Mouse (Mus musculus) hindbrain, embryonic 16.5 days (tissue): ENCODE measurements around the gene Tmem44. TPM values are rescaled to one million over a fixed set of nuclear protein-coding genes. Genes with fewer than 3 reads are reported as not detected.

Experiments
- ATAC-seq: fragments of 200-750 bp; cut with Nextera tagmentation; 2 replicates; pipeline ENCODE4 v1.8.0; 2017; ENCODE audit warnings: moderate TSS enrichment, moderate library complexity
- H3K27ac ChIP-seq: fragments of 300-500 bp; sonication (generic); 2 replicates; pipeline ENCODE4 v1.5.1; 2014; ENCODE audit warnings: low read depth, mild to moderate bottlenecking, control low read depth, low read length, moderate library complexity
- H3K27me3 ChIP-seq: fragments of 300-500 bp; sonication (generic); replicated peaks from 2 replicates; pipeline ENCODE4 v1.6.1; 2014; ENCODE audit warnings: low read length; ENCODE audit not compliant: control insufficient read depth, insufficient read depth
- H3K36me3 ChIP-seq: fragments of 300-500 bp; sonication (generic); 2 replicates; pipeline ENCODE4 v1.6.1; 2014; ENCODE audit warnings: mild to moderate bottlenecking, low read length, moderate library complexity, mixed read lengths; ENCODE audit not compliant: control insufficient read depth, insufficient read depth
- H3K4me1 ChIP-seq: fragments of 300-500 bp; sonication (generic); 2 replicates; pipeline ENCODE4 v1.6.1; 2014; ENCODE audit warnings: low read depth, low read length; ENCODE audit not compliant: control insufficient read depth, insufficient read depth
- H3K4me2 ChIP-seq: fragments of 300-500 bp; sonication (generic); 2 replicates; pipeline ENCODE4 v1.6.1; 2014; ENCODE audit warnings: mild to moderate bottlenecking, low read length, control low read depth, moderate library complexity
- H3K4me3 ChIP-seq: fragments of 300-500 bp; sonication (generic); 2 replicates; pipeline ENCODE4 v1.5.1; 2014; ENCODE audit warnings: mild to moderate bottlenecking, low read length, control low read depth, moderate library complexity
- H3K9ac ChIP-seq: fragments of 300-500 bp; sonication (generic); 2 replicates; pipeline ENCODE4 v1.6.1; 2014; ENCODE audit warnings: low read depth, mild to moderate bottlenecking, control low read depth, low read length, moderate library complexity
- H3K9me3 ChIP-seq: fragments of 300-500 bp; sonication (generic); 2 replicates; pipeline ENCODE4 v1.6.1; 2014; ENCODE audit warnings: mild to moderate bottlenecking, low read length, moderate library complexity; ENCODE audit not compliant: control insufficient read depth
- WGBS: fragments of 180-500 bp; shearing (Covaris S2); extraction: QIAGEN DNeasy Blood & Tissue Kit; methylation state at CpG from one replicate; pipeline ENCODE4 v1.1.7; 2014; 5-methylcytosine and 5-hydroxymethylcytosine counted together
- polyA plus RNA-seq: library from polyadenylated mRNA; unstranded; fragments of >200 nt; fragmentation: Nextera tagmentation; extraction: Ambion mirVana; gene quantifications from 2 replicates; pipeline ENCODE4 v1.2.1, GENCODE M21; 2015

Gene Tmem44
- polyA plus RNA-seq, 1 experiment from 2014 or later: 67.5 TPM

DNA sequence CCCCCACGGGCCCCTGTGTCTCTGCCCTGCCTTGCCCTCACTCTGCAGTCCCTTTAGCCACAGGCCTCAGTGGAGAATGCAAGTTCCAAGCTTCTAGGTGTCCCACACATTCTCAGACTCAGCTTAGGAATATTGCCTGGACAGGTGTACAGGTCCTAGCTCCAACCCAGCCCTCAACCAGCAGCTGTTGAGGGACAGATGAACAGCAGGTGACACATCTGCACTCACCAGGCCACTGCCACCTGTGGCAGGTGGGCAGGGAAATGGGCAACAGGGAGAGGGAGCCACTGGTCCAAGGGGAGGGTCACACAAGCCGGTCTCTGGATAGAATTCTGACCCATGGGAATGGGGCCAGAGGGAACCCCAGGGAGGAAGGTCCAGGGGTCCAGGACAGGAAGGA, 22.8 kb downstream of the Tmem44 start:
- Histone ChIP-seq H3K36me3 (peaks cover 17% of the 10 kb centered on the region), H3K4me1 (no peaks in the 10 kb centered on the region; the same call in 1 of the 2 replicates), H3K27ac (no peak overlapping the region), H3K4me2 (no peak overlapping the region), H3K4me3 (no peak overlapping the region), H3K9ac (no peak overlapping the region), H3K9me3 (no peaks in the 10 kb centered on the region), H3K27me3 (no peaks in the 10 kb centered on the region)
- ATAC-seq: no peak
- 80% methylated on average over 2 of the region's 2 CpGs for WGBS

DNA sequence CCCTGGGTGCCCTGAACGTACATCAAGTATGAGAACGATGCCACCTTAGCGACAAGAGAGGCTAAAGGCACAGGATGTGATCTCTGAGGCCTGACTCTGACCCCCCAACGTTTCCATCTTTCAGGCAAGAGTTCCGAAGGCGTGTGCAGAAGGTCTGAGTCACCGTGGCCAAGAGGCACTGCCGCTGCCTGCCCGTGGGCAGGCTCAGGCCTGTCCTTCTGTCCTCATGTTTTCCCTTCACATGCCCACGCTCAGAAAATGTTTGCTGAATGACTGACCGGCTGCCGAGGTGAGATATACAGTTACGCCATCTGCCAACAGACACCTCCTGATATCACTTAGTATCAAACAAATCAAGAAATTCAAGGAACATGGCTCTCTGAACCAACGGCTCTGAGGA, 24.9 kb downstream of the Tmem44 start:
- Histone ChIP-seq H3K4me1 (no peaks in the 10 kb centered on the region), H3K9ac (no peak overlapping the region), H3K36me3 (peaks cover 24% of the 10 kb centered on the region), H3K4me2 (no peak overlapping the region), H3K27ac (no peak overlapping the region), H3K27me3 (no peaks in the 10 kb centered on the region), H3K4me3 (no peak overlapping the region), H3K9me3 (no peaks in the 10 kb centered on the region)
- no peak for ATAC-seq
- 88% methylated on average over 14 of the region's 14 CpGs for WGBS

DNA sequence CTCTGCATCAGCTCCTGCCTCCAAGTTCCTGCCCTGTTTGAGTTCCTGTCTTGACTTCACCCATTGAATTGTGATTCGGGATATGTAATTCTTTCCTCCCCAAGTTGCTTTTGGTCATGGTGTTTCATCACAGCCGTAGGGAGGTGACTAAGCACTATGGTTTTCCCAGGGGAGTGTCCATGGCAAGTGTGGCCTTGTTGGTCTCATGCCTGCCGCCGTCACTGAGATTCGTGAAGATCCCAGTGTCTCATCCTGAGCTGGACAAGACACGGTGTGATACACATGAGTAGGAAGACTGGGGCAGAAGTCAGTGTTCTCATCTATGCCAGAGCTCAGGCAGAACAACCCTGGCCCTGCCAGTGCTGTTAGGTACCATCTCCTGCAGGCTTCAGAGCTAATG, 26.2 kb downstream of the Tmem44 start:
- Histone ChIP-seq H3K4me2 (no peak overlapping the region), H3K4me3 (no peak overlapping the region), H3K4me1 (no peaks in the 10 kb centered on the region; the same call in 1 of the 2 replicates), H3K9me3 (no peaks in the 10 kb centered on the region), H3K36me3 (peaks cover 22% of the 10 kb centered on the region), H3K27me3 (no peaks in the 10 kb centered on the region), H3K27ac (no peak overlapping the region), H3K9ac (no peak overlapping the region)
- no peak for ATAC-seq
- WGBS: 91% methylated on average over 6 of the region's 6 CpGs

DNA sequence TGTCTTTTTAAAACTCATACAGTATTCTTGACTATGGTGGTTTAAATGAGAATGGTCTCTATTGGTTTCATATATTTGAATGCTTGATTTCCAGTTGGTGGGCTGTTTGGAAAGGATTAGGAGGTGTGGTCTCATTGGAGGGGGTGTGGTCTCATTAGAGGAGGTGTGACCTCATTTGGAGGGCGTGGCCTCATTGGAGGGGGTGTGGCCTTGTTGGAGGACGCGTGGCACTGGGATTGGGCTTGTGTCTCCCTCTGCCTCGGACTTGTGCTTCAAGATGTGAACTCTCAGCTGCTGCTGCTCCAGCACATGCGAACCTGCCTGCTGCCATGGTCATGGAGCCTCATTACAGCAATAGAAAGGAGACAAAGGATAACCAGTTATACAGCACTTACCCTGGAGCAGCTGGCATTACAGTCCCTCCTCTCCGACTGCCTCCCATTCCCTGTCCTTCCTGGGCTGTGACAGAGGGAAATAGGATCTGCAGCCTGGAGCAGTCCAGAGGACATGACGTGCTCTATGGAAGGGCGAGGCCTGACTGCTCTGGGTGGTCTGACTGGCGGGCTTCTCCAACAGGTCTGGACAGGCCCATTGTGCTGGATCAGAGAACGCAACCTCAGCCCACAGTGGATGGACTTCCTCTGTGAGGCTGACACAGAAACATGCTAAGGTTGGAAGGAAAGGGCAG, 28.2 kb downstream of the Tmem44 start:
- no peak overlapping the region for H3K9ac ChIP-seq
- WGBS: 68% methylated on average over 10 of the region's 10 CpGs
- H3K36me3 ChIP-seq: peaks cover 16% of the 10 kb centered on the region
- H3K4me3 ChIP-seq: no peak overlapping the region
- no peak for ATAC-seq
- no peaks in the 10 kb centered on the region for H3K9me3 ChIP-seq
- H3K4me1 ChIP-seq: no peaks in the 10 kb centered on the region; the same call in 1 of the 2 replicates
- H3K4me2 ChIP-seq: no peak overlapping the region
- no peaks in the 10 kb centered on the region for H3K27me3 ChIP-seq
- no peak overlapping the region for H3K27ac ChIP-seq

DNA sequence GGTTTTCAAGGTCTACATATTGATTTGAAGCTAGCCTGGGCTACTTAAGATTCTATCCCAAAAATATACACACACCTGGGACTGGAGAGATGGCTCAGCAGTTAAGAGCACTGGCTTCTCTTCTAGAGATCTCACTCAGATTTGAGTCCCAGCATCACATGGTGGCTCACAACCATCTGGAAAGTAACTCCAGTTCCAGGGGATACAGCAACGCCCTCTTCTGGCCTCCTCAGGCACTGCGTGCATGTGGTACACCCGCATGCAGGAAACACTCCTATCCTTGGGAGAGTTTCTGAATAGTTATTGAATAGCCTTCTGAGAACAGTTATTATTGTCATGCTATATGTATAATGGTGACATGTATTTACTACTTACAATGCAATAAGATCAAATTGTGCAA, 29.5 kb downstream of the Tmem44 start:
- Histone ChIP-seq H3K27ac (no peak overlapping the region), H3K4me2 (no peak overlapping the region), H3K9me3 (no peaks in the 10 kb centered on the region), H3K4me1 (no peaks in the 10 kb centered on the region; the same call in 1 of the 2 replicates), H3K27me3 (no peaks in the 10 kb centered on the region), H3K36me3 (peaks cover 16% of the 10 kb centered on the region), H3K9ac (no peak overlapping the region), H3K4me3 (no peak overlapping the region)
- no peak for ATAC-seq
- WGBS: 65% methylated on average over 3 of the region's 3 CpGs

DNA sequence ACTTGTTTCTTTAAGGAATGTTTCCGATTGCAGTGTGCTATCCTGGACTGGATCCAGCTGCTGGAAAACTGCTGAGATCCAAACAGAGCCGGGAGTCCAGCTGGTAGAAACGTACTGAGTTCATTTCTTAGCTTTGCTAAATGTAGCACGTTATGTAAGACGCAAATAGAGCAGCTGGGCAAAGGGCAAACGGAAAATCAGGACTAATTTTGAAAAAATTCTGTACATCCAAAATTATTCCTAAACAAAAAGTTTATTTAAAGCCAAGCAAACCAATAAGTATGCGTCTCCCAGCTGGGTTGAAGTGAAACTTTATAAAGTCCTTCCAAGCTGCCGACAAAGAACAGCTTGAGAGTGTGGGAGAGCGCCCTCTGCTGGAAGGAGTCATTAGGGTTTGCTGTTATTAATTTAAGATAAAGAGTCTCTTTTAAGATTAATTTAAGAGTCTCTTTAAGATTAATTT, 30.2 kb downstream of the Tmem44 start:
- no peak for ATAC-seq
- Histone ChIP-seq H3K27me3 (no peaks in the 10 kb centered on the region), H3K4me3 (peak overlapping the region; percentile 17), H3K9me3 (no peaks in the 10 kb centered on the region), H3K4me2 (peak overlapping the region; percentile 38), H3K27ac (no peak overlapping the region), H3K4me1 (no peaks in the 10 kb centered on the region; the same call in 1 of the 2 replicates), H3K9ac (no peak overlapping the region), H3K36me3 (peaks cover 19% of the 10 kb centered on the region)
- 20% methylated on average over 9 of the region's 9 CpGs for WGBS

DNA sequence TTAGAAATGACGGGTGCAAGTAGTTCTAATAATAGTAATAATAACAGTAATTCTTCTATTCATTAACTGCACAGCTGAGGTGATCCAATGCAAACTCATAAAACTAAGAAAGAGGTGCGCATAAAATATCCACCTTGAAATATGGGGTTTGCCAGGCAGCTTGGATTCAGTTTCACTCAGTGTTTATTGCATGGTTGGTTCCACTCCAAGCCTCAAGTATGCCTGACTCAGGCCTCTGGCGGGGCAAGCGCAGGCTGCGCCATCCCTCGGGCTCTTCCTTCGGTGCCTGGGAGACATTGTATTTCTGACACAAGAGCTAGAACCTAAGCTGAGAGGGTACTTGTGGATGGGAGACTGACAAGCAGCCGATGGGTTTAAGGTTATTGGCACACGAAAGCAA, 32.0 kb downstream of the Tmem44 start:
- Histone ChIP-seq H3K27me3 (no peaks in the 10 kb centered on the region), H3K9ac (no peak overlapping the region), H3K4me2 (no peak overlapping the region), H3K4me3 (no peak overlapping the region), H3K4me1 (no peaks in the 10 kb centered on the region; the same call in 1 of the 2 replicates), H3K9me3 (no peaks in the 10 kb centered on the region), H3K36me3 (peaks cover 21% of the 10 kb centered on the region), H3K27ac (no peak overlapping the region)
- no peak for ATAC-seq
- 83% methylated on average over 9 of the region's 9 CpGs for WGBS

DNA sequence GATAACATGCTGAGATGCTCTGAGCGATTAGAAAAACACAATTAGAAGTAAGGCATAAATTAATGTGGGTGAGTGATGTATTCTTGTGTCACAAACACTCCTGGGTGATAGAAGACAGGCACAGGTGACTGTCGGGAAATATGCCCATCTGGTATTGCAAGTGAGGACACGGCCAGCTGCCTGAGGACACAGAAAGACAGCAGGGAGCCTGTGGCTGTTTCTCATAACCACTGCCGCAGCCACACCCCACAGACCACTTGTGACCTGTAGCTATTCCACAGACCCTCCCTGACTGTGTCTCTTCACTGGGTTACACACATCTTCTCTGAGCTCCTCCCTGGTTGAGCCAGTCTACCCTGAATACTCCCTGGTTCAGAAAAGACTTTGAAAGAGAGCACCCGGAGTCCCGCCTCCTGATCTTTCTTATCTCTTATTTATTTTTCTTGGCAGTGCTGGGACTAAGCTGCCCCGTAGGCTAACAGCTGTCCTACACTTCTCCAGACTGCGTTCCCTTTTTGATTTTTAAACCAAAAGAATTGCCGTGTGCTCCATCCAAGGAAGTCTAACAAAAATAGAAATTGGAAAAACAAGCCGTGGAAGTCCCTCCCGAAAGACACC, 32.9 kb downstream of the Tmem44 start:
- Histone ChIP-seq H3K4me3 (no peak overlapping the region), H3K4me2 (no peak overlapping the region), H3K9me3 (no peaks in the 10 kb centered on the region), H3K27me3 (no peaks in the 10 kb centered on the region), H3K4me1 (no peaks in the 10 kb centered on the region; the same call in 1 of the 2 replicates), H3K9ac (no peak overlapping the region), H3K27ac (no peak overlapping the region), H3K36me3 (peaks cover 23% of the 10 kb centered on the region)
- WGBS: 69% methylated on average over 11 of the region's 11 CpGs
- no peak for ATAC-seq

DNA sequence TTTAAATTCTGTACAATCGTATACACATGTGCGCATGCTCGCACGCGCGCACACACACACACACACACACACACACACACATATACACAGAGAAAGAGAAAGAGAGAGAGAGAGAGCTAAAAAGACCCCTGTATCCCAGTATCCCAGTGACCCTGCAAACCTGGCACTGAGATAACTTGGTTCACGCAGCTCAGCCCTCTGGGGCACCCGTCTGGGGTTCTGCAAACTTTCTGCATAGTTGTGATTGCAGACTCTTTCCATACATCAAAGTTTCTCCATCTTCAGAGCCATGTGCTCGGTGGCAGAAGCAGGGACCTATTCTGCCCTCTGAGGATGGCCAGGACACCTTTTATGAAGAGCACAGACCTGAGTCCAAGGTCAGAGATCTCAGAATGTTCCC, 33.6 kb downstream of the Tmem44 start:
- Histone ChIP-seq H3K9me3 (no peaks in the 10 kb centered on the region), H3K36me3 (peaks cover 20% of the 10 kb centered on the region), H3K4me2 (no peak overlapping the region), H3K27ac (no peak overlapping the region), H3K27me3 (no peaks in the 10 kb centered on the region), H3K4me3 (no peak overlapping the region), H3K9ac (no peak overlapping the region), H3K4me1 (peaks cover 6% of the 10 kb centered on the region)
- no peak for ATAC-seq
- 94% methylated on average over 9 of the region's 9 CpGs for WGBS
